Mouse (Mus musculus): ENCODE measurements at regions not wholly inside any gene's neighbourhood (a gene's known extent, or its start where the extent isn't known, plus 50 kb on each side); places are given as distances from the start of the nearest gene placed in this dataset.

GRCm38 (mm10) chr19:56653292-56653691 lies 68.7 kb upstream of the Adrb1 start:
- Histone ChIP-seq H3K36me3 (ENCODE audit: control insufficient read depth, insufficient read depth, low read length) (no peaks in the 10 kb centered on the region), H3K9ac (ENCODE audit: low read depth, low read length) (no peak overlapping the region), H3K4me3 (ENCODE audit: low read length) (no peak overlapping the region), H3K4me1 (ENCODE audit: control insufficient read depth, insufficient read depth, low read depth, low read length) (peaks cover 7% of the 10 kb centered on the region), H3K9me3 (ENCODE audit: control insufficient read depth, low read length) (no peaks in the 10 kb centered on the region), H3K4me2 (ENCODE audit: low read length) (no peak overlapping the region), H3K27me3 (replicated peaks; ENCODE audit: control insufficient read depth, insufficient read depth, low read length) (no peaks in the 10 kb centered on the region), H3K27ac (ENCODE audit: low read depth, low read length) (no peak overlapping the region)
- no peak for ATAC-seq
- WGBS = 62% methylated on average over 9 of the region's 9 CpGs

GRCm38 (mm10) chr19:56655330-56655729 lies 66.7 kb upstream of the Adrb1 start:
- Histone ChIP-seq H3K27ac (ENCODE audit: low read depth, low read length) (no peak overlapping the region), H3K36me3 (ENCODE audit: control insufficient read depth, insufficient read depth, low read length) (no peaks in the 10 kb centered on the region), H3K9me3 (ENCODE audit: control insufficient read depth, low read length) (no peaks in the 10 kb centered on the region), H3K4me1 (ENCODE audit: control insufficient read depth, insufficient read depth, low read depth, low read length) (peaks cover 7% of the 10 kb centered on the region), H3K4me2 (ENCODE audit: low read length) (no peak overlapping the region), H3K27me3 (replicated peaks; ENCODE audit: control insufficient read depth, insufficient read depth, low read length) (no peaks in the 10 kb centered on the region), H3K4me3 (ENCODE audit: low read length) (no peak overlapping the region), H3K9ac (ENCODE audit: low read depth, low read length) (no peak overlapping the region)
- no peak for ATAC-seq
- WGBS = 89% methylated on average over 9 of the region's 9 CpGs

- no peak for ATAC-seq
- H3K4me2 ChIP-seq (ENCODE audit: low read length) = no peak overlapping the region
- WGBS = 70% methylated on average over 4 of the region's 4 CpGs
- H3K4me1 ChIP-seq (ENCODE audit: control insufficient read depth, insufficient read depth, low read depth, low read length) = no peaks in the 10 kb centered on the region
- H3K9me3 ChIP-seq (ENCODE audit: control insufficient read depth, low read length) = no peaks in the 10 kb centered on the region
- no peaks in the 10 kb centered on the region for H3K27me3 ChIP-seq (replicated peaks; ENCODE audit: control insufficient read depth, insufficient read depth, low read length)
- H3K36me3 ChIP-seq (ENCODE audit: control insufficient read depth, insufficient read depth, low read length) = no peaks in the 10 kb centered on the region
- no peak overlapping the region for H3K27ac ChIP-seq (ENCODE audit: low read depth, low read length)
- H3K9ac ChIP-seq (ENCODE audit: low read depth, low read length) = no peak overlapping the region
- H3K4me3 ChIP-seq (ENCODE audit: low read length) = no peak overlapping the region
These were observed 61.3 kb upstream of the Adrb1 start for GRCm38 (mm10) chr19:56660566-56661199.

- Histone ChIP-seq H3K9ac (ENCODE audit: low read depth, low read length) (no peak overlapping the region), H3K27me3 (replicated peaks; ENCODE audit: control insufficient read depth, insufficient read depth, low read length) (no peaks in the 10 kb centered on the region), H3K4me1 (ENCODE audit: control insufficient read depth, insufficient read depth, low read depth, low read length) (no peaks in the 10 kb centered on the region), H3K9me3 (ENCODE audit: control insufficient read depth, low read length) (no peaks in the 10 kb centered on the region), H3K4me3 (ENCODE audit: low read length) (no peak overlapping the region), H3K36me3 (ENCODE audit: control insufficient read depth, insufficient read depth, low read length) (no peaks in the 10 kb centered on the region), H3K4me2 (ENCODE audit: low read length) (no peak overlapping the region), H3K27ac (ENCODE audit: low read depth, low read length) (peak overlapping the region; percentile 19)
- WGBS = 76% methylated on average over 10 of the region's 10 CpGs
- ATAC-seq = no peak
These were observed 58.3 kb upstream of the Adrb1 start for GRCm38 (mm10) chr19:56663474-56664227.

GRCm38 (mm10) chr19:56664307-56664775 lies 57.7 kb upstream of the Adrb1 start:
- ATAC-seq = peak; percentile 94
- Histone ChIP-seq H3K36me3 (ENCODE audit: control insufficient read depth, insufficient read depth, low read length) (no peaks in the 10 kb centered on the region), H3K4me1 (ENCODE audit: control insufficient read depth, insufficient read depth, low read depth, low read length) (no peaks in the 10 kb centered on the region), H3K4me3 (ENCODE audit: low read length) (no peak overlapping the region), H3K9me3 (ENCODE audit: control insufficient read depth, low read length) (no peaks in the 10 kb centered on the region), H3K27me3 (replicated peaks; ENCODE audit: control insufficient read depth, insufficient read depth, low read length) (no peaks in the 10 kb centered on the region), H3K27ac (ENCODE audit: low read depth, low read length) (peak overlapping the region; percentile 19), H3K4me2 (ENCODE audit: low read length) (no peak overlapping the region), H3K9ac (ENCODE audit: low read depth, low read length) (no peak overlapping the region)
- 49% methylated on average over 10 of the region's 10 CpGs for WGBS

- Histone ChIP-seq H3K4me3 (ENCODE audit: low read length) (no peak overlapping the region), H3K4me2 (ENCODE audit: low read length) (no peak overlapping the region), H3K4me1 (ENCODE audit: control insufficient read depth, insufficient read depth, low read depth, low read length) (no peaks in the 10 kb centered on the region), H3K9me3 (ENCODE audit: control insufficient read depth, low read length) (no peaks in the 10 kb centered on the region), H3K27ac (ENCODE audit: low read depth, low read length) (peak overlapping the region; percentile 39; the same call in 1 of the 2 replicates), H3K9ac (ENCODE audit: low read depth, low read length) (no peak overlapping the region), H3K36me3 (ENCODE audit: control insufficient read depth, insufficient read depth, low read length) (no peaks in the 10 kb centered on the region), H3K27me3 (replicated peaks; ENCODE audit: control insufficient read depth, insufficient read depth, low read length) (no peaks in the 10 kb centered on the region)
- 0 out of 2 replicates have a peak, but pooled peaks have one; percentile 43 for ATAC-seq
- whole genome bisulfite sequencing = 65% methylated on average over 7 of the region's 7 CpGs
These were observed 56.9 kb upstream of the Adrb1 start for GRCm38 (mm10) chr19:56664944-56665663.

GRCm38 (mm10) chr19:56665972-56666371 lies 56.0 kb upstream of the Adrb1 start:
- 84% methylated on average over 1 of the region's 1 CpGs for WGBS
- H3K9ac ChIP-seq (ENCODE audit: low read depth, low read length) = no peak overlapping the region
- no peaks in the 10 kb centered on the region for H3K36me3 ChIP-seq (ENCODE audit: control insufficient read depth, insufficient read depth, low read length)
- no peaks in the 10 kb centered on the region for H3K4me1 ChIP-seq (ENCODE audit: control insufficient read depth, insufficient read depth, low read depth, low read length)
- H3K4me2 ChIP-seq (ENCODE audit: low read length) = no peak overlapping the region
- ATAC-seq = no peak
- H3K9me3 ChIP-seq (ENCODE audit: control insufficient read depth, low read length) = no peaks in the 10 kb centered on the region
- no peak overlapping the region for H3K27ac ChIP-seq (ENCODE audit: low read depth, low read length)
- no peak overlapping the region for H3K4me3 ChIP-seq (ENCODE audit: low read length)
- H3K27me3 ChIP-seq (replicated peaks; ENCODE audit: control insufficient read depth, insufficient read depth, low read length) = no peaks in the 10 kb centered on the region

GRCm38 (mm10) chr19:56667903-56668302 lies 54.1 kb upstream of the Adrb1 start:
- H3K9ac ChIP-seq (ENCODE audit: low read depth, low read length) = no peak overlapping the region
- H3K4me2 ChIP-seq (ENCODE audit: low read length) = no peak overlapping the region
- H3K9me3 ChIP-seq (ENCODE audit: control insufficient read depth, low read length) = no peaks in the 10 kb centered on the region
- ATAC-seq = no peak
- H3K27me3 ChIP-seq (replicated peaks; ENCODE audit: control insufficient read depth, insufficient read depth, low read length) = no peaks in the 10 kb centered on the region
- WGBS = 91% methylated on average over 2 of the region's 2 CpGs
- H3K4me1 ChIP-seq (ENCODE audit: control insufficient read depth, insufficient read depth, low read depth, low read length) = no peaks in the 10 kb centered on the region
- H3K4me3 ChIP-seq (ENCODE audit: low read length) = no peak overlapping the region
- H3K36me3 ChIP-seq (ENCODE audit: control insufficient read depth, insufficient read depth, low read length) = no peaks in the 10 kb centered on the region
- H3K27ac ChIP-seq (ENCODE audit: low read depth, low read length) = no peak overlapping the region

- 64% methylated on average over 7 of the region's 7 CpGs for WGBS
- Histone ChIP-seq H3K36me3 (ENCODE audit: control insufficient read depth, insufficient read depth, low read length) (no peaks in the 10 kb centered on the region), H3K4me1 (ENCODE audit: control insufficient read depth, insufficient read depth, low read depth, low read length) (no peaks in the 10 kb centered on the region)
These were observed 53.0 kb upstream of the Adrb1 start for GRCm38 (mm10) chr19:56668991-56669390.

More at GRCm38 (mm10) chr19:56668991-56669390, 53.0 kb upstream of the Adrb1 start:
- Histone ChIP-seq H3K9ac (ENCODE audit: low read depth, low read length) (no peak overlapping the region), H3K9me3 (ENCODE audit: control insufficient read depth, low read length) (no peaks in the 10 kb centered on the region), H3K27me3 (replicated peaks; ENCODE audit: control insufficient read depth, insufficient read depth, low read length) (no peaks in the 10 kb centered on the region), H3K27ac (ENCODE audit: low read depth, low read length) (no peak overlapping the region), H3K4me2 (ENCODE audit: low read length) (no peak overlapping the region), H3K4me3 (ENCODE audit: low read length) (no peak overlapping the region)
- ATAC-seq = no peak

All from hindbrain, embryonic 16.5 days (tissue).